Mouse (Mus musculus) ES-CJ7 (cell line): ENCODE results near the gene Surf6.

Experiments used
- DNase-seq: peaks from one replicate; pipeline ENCODE4 v3.0.0; 2011; ENCODE audit warnings: low read depth, low spot score

Gene Surf6

GRCm38 (mm10) chr2:26902467-26903220 is at the start of gene Surf6:
Gene Surf6, minus strand, starts transcription at chr2:26902879.
- peak; percentile 98 for DNase-seq

- DNase-seq, result no peak
Measured at GRCm38 (mm10) chr2:26952193-26952592, 49.5 kb upstream of the Surf6 start.

GRCm38 (mm10) chr2:26951346-26951905 is 48.7 kb upstream of the Surf6 start:
- DNase-seq, result no peak

- no peak for DNase-seq
Measured at GRCm38 (mm10) chr2:26950411-26950810, 47.7 kb upstream of the Surf6 start.

- no peak for DNase-seq
Measured at GRCm38 (mm10) chr2:26943253-26943652, 40.6 kb upstream of the Surf6 start.

GRCm38 (mm10) chr2:26941539-26941938 is 38.9 kb upstream of the Surf6 start:
- DNase-seq, result peak; percentile 42

GRCm38 (mm10) chr2:26936425-26936824 is 33.7 kb upstream of the Surf6 start:
- DNase-seq, result no peak

GRCm38 (mm10) chr2:26935286-26935685 is 32.6 kb upstream of the Surf6 start:
- no peak for DNase-seq

- peak; percentile 98 for DNase-seq
Measured at GRCm38 (mm10) chr2:26933304-26934055, 30.8 kb upstream of the Surf6 start, which contains the start of the genes Surf4 and Stkld1. Gene Surf4, minus strand, starts transcription at chr2:26933928. Gene Stkld1, plus strand, starts transcription at chr2:26934047.

GRCm38 (mm10) chr2:26932473-26933303 is 30.0 kb upstream of the Surf6 start:
- DNase-seq, result no peak

- DNase-seq, result peak; percentile 85
Measured at GRCm38 (mm10) chr2:26930390-26930789, 27.7 kb upstream of the Surf6 start.

- DNase-seq, result no peak
Measured at GRCm38 (mm10) chr2:26927745-26928476, 25.2 kb upstream of the Surf6 start.

- DNase-seq, result no peak
Measured at GRCm38 (mm10) chr2:26921784-26922183, 19.1 kb upstream of the Surf6 start.

GRCm38 (mm10) chr2:26920190-26920855 is 17.6 kb upstream of the Surf6 start:
- DNase-seq, result no peak

- no peak for DNase-seq
Measured at GRCm38 (mm10) chr2:26919684-26920083, 17.0 kb upstream of the Surf6 start.

GRCm38 (mm10) chr2:26916738-26917137 is 14.1 kb upstream of the Surf6 start:
- DNase-seq, result no peak

GRCm38 (mm10) chr2:26915927-26916728 is 13.4 kb upstream of the Surf6 start, which contains the start of the genes Surf2 and Surf1:
Gene Surf2, plus strand, starts transcription at chr2:26916367.
Gene Surf1, minus strand, starts transcription at chr2:26916530.
- peak; percentile 72 for DNase-seq

- DNase-seq, result no peak
Measured at GRCm38 (mm10) chr2:26914148-26914941, 11.7 kb upstream of the Surf6 start.
